Mouse (Mus musculus) kidney, postnatal 0 days (tissue): ENCODE measurements at regions not wholly inside any gene's neighbourhood (a gene's known extent, or its start where the extent isn't known, plus 50 kb on each side); places are given as distances from the start of the nearest gene placed in this dataset.

Experiments
- ATAC-seq: fragments of 200-750 bp; cut with Nextera tagmentation; replicated peaks from 2 replicates; pipeline ENCODE4 v1.8.0; 2017; ENCODE audit warnings: low read depth, moderate number of reproducible peaks, moderate TSS enrichment, moderate library complexity; ENCODE audit not compliant: low FRiP score
- DNase-seq: peaks from one replicate; pipeline ENCODE4 v3.0.0-alpha.2; 2016; ENCODE audit warnings: low spot score
- H3K27ac ChIP-seq: fragments of 300-500 bp; sonication (generic); 2 replicates; pipeline ENCODE4 v1.5.1; 2014; ENCODE audit warnings: mild to moderate bottlenecking
- H3K27me3 ChIP-seq: fragments of 300-500 bp; sonication (generic); 2 replicates; pipeline ENCODE4 v1.6.1; 2014; ENCODE audit warnings: low read length, mixed read lengths; ENCODE audit not compliant: insufficient read depth
- H3K36me3 ChIP-seq: fragments of 300-500 bp; sonication (generic); 2 replicates; pipeline ENCODE4 v1.6.1; 2014; ENCODE audit warnings: low read length, mixed read lengths; ENCODE audit not compliant: insufficient read depth
- H3K4me1 ChIP-seq: fragments of 300-500 bp; sonication (generic); replicated peaks from 2 replicates; pipeline ENCODE4 v1.6.1; 2014; ENCODE audit warnings: antibody characterized with exemption, low read length, mixed read lengths; ENCODE audit not compliant: insufficient read depth
- H3K4me2 ChIP-seq: fragments of 300-500 bp; sonication (generic); 2 replicates; pipeline ENCODE4 v1.6.1; 2014; ENCODE audit warnings: mild to moderate bottlenecking, low read length, moderate library complexity, mixed read lengths
- H3K4me3 ChIP-seq: fragments of 300-500 bp; sonication (generic); replicated peaks from 2 replicates; pipeline ENCODE4 v1.5.1; 2014; ENCODE audit warnings: low read depth, low read length
- H3K9ac ChIP-seq: fragments of 300-500 bp; sonication (generic); 2 replicates; pipeline ENCODE4 v1.6.1; 2014; ENCODE audit warnings: low read depth, low read length
- H3K9me3 ChIP-seq: fragments of 300-500 bp; sonication (generic); replicated peaks from 2 replicates; pipeline ENCODE4 v1.6.1; 2016; ENCODE audit warnings: low read length, inconsistent platforms, mixed read lengths
- CTCF ChIP-seq: IDR thresholded peaks from 2 replicates; pipeline ENCODE4 v1.5.1; 2016; ENCODE audit warnings: antibody characterized with exemption, low read depth, mild to moderate bottlenecking, moderate library complexity
- WGBS: fragments of 180-500 bp; shearing (Covaris S2); extraction: QIAGEN DNeasy Blood & Tissue Kit; methylation state at CpG from one replicate; pipeline ENCODE4 v1.1.7; 2014; 5-methylcytosine and 5-hydroxymethylcytosine counted together

DNA sequence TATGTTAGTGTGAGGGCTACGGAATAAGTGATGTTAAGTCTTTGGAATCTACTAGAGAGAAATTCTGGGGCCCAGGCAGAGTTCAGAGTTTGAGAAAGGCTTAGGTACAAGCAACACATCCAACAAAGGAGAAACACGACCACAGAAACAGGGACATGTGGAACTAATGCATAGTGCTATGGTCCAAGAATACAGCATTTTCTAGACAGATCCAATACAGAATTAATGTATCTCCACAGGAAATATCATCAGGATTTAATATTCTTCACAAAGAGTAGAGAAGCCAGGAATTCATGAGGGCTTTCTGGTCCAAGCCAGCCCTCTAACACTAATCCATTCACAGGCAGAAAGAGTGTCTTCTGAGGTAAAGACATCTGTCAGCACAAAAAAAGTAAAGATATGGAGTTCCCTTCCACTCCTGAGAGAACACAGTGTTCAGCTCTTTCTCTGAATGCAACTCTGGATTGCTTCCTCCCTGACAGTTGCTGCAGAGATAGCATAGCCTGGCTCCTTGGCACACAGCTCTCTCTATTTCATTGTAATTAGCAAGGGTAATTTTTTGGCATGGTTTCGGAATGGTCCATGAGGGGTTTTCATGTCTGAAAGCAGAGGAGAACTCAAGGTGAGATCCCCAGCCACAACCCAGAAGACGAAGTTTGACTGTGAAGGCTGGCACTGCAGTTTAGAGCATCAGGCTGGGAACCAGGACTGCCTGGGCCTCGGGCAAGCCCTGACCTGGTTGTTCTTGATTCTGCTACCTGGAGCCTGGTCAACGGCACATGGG is 161.1 kb upstream of the Mki67 start:
- no peaks in the 10 kb centered on the region for H3K27me3 ChIP-seq
- no peak overlapping the region for H3K4me3 ChIP-seq
- 85% methylated on average over 6 of the region's 6 CpGs for WGBS
- H3K9me3 ChIP-seq = no peaks in the 10 kb centered on the region
- DNase-seq = no peak
- no peak overlapping the region for H3K9ac ChIP-seq
- no peak for ATAC-seq
- no peak overlapping the region for H3K27ac ChIP-seq
- no peaks in the 10 kb centered on the region for H3K36me3 ChIP-seq
- H3K4me1 ChIP-seq = no peaks in the 10 kb centered on the region
- no peak overlapping the region for H3K4me2 ChIP-seq
- no peak for TF ChIP-seq CTCF

DNA sequence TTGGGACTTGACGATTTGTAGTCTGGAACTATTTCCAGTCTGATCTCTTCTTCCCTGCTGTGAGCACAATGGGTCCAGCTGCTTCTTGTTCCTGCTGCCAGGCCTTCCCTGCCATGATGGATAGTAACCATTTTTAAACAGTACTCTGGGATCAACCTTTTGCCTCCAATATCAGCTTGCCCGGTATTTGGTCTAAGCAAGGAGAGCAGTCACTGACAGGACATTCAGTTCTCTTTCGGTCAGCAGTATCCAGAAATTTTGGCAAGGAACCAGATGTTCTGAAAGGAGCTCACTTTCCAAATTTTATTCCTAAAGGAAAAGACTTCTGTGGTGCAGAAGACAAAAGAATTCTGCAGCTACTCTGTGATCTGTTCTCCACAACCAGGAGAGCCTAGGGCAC is 162.6 kb upstream of the Mki67 start:
- H3K4me1 ChIP-seq = no peaks in the 10 kb centered on the region
- TF ChIP-seq CTCF = no peak
- H3K27ac ChIP-seq = no peak overlapping the region
- no peaks in the 10 kb centered on the region for H3K9me3 ChIP-seq
- 64% methylated on average over 3 of the region's 3 CpGs for WGBS
- H3K36me3 ChIP-seq = no peaks in the 10 kb centered on the region
- H3K4me2 ChIP-seq = no peak overlapping the region
- no peak overlapping the region for H3K9ac ChIP-seq
- DNase-seq (no peak), ATAC-seq (no peak)
- H3K27me3 ChIP-seq = no peaks in the 10 kb centered on the region
- H3K4me3 ChIP-seq = no peak overlapping the region

DNA sequence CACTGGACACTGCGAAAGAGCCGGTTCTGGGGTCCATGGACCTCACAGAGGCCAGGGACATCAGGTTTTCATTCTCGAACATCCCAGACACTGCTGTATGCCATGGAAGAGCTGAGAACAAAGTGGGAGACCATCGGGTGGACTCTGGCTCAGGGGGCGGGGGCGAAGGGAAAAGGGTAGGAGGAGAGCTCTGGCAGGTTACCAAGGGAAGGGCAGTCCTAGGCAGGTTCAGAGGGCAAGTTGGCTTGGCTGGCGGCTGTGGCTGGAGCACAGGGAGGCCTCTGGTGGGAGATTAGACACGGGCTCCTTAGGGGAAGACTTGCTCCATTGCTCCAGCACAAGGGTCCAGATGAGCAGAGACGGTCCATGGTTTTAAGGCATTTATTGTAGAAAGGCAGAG is 164.3 kb upstream of the Mki67 start:
- 86% methylated on average over 9 of the region's 9 CpGs for WGBS
- ATAC-seq (no peak), DNase-seq (no peak)
- H3K4me1 ChIP-seq = no peaks in the 10 kb centered on the region
- no peak overlapping the region for H3K4me2 ChIP-seq
- H3K36me3 ChIP-seq = no peaks in the 10 kb centered on the region
- H3K4me3 ChIP-seq = no peak overlapping the region
- no peaks in the 10 kb centered on the region for H3K9me3 ChIP-seq
- H3K27ac ChIP-seq = no peak overlapping the region
- H3K27me3 ChIP-seq = no peaks in the 10 kb centered on the region
- H3K9ac ChIP-seq = no peak overlapping the region
- TF ChIP-seq CTCF = no peak

DNA sequence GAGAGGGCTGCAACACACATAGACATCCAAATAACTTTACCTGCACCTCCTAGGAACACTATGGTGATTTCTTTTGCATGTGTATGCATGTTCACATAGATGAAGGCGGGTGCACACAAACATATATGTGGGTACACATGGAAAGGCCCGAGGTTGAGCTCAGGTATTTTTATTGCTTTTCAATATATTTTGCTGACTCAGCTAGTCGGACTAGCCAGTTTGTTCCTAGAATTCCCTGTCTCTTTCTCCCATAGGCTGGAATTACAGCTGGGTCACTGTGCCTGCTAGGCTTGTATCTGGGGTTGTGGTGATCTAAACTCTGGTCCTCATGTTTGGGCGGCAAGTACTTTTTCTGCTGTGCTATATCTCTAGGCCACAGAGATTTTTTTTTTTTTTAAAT is 166.1 kb upstream of the Mki67 start:
- H3K9me3 ChIP-seq = no peaks in the 10 kb centered on the region
- DNase-seq = no peak
- no peak overlapping the region for H3K9ac ChIP-seq
- no peaks in the 10 kb centered on the region for H3K4me1 ChIP-seq
- no peak overlapping the region for H3K27ac ChIP-seq
- WGBS = 94% methylated on average over 4 of the region's 4 CpGs
- no peak overlapping the region for H3K4me2 ChIP-seq
- H3K4me3 ChIP-seq = no peak overlapping the region
- H3K27me3 ChIP-seq = no peaks in the 10 kb centered on the region
- no peak for ATAC-seq
- H3K36me3 ChIP-seq = no peaks in the 10 kb centered on the region
- no peak for TF ChIP-seq CTCF

DNA sequence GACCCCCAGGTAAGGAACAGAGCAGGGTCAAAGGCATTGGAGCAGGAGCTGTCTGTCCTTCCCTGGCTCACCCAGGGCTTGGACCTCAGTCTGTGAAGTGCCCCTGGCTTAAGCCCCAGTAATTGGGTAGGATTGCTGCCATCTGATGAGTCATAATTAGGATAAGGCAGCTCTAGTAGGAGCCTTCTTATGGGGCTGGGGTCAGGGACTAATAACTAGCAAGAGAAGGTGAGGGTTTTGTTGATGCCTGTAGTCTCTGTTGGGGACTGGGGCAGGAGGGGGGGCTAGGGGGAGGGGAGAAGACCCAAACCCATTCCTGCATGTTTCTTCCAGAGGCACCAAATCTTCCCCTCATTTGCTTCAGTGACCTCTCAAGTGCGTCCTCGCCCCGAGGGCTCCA is 172.4 kb upstream of the Mki67 start:
- Histone ChIP-seq H3K36me3 (no peaks in the 10 kb centered on the region), H3K4me3 (no peak overlapping the region), H3K9ac (no peak overlapping the region), H3K4me1 (0 out of 2 replicates have a peak, but pooled peaks cover 5% of the 10 kb centered on the region), H3K27me3 (no peaks in the 10 kb centered on the region), H3K27ac (no peak overlapping the region), H3K9me3 (no peaks in the 10 kb centered on the region), H3K4me2 (peak overlapping the region; percentile 39)
- TF ChIP-seq CTCF = no peak
- ATAC-seq (no peak), DNase-seq (no peak)
- WGBS = 18% methylated on average over 3 of the region's 3 CpGs

DNA sequence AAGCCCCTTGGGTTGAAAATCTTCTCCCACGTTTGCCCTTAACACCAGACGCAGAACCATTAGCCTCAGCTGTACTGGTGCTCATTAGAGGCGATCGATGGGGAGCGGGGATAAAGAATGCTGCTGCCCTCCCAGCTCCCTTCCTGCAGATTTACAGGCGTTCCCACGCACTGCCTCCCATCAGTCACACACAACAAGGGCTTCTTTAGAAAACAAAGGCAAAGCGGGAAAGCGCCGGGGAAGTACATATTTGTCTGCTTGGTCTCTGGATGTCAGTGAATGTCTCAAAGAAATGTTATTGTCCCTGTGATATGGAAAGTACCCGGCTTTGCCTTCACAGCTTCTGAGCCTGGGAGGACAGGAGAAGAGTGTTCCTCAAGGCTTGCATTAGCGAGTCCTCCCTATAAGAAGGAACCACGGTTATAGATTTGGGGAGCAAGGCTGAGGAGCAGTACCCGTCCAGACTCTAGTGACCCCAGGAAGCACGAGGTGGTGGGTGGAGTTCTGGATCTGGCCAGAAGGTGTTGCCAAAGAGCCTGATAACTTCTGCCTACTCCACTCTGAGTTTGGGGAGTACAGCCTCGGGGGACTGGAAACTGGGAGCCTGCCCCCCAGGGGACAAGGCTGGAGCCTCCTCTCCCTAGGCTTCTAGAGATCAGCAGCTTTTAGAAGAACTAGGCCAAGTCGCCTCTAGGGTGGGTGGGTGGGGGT is 173.0 kb upstream of the Mki67 start:
- no peaks in the 10 kb centered on the region for H3K9me3 ChIP-seq
- H3K27me3 ChIP-seq = no peaks in the 10 kb centered on the region
- H3K4me2 ChIP-seq = peak overlapping the region; percentile 39
- no peak overlapping the region for H3K27ac ChIP-seq
- H3K4me3 ChIP-seq = no peak overlapping the region
- peak; percentile 70 for TF ChIP-seq CTCF
- WGBS = 9% methylated on average over 17 of the region's 17 CpGs
- no peak for ATAC-seq
- DNase-seq = peak; percentile 77
- no peak overlapping the region for H3K9ac ChIP-seq
- H3K36me3 ChIP-seq = no peaks in the 10 kb centered on the region
- H3K4me1 ChIP-seq = 0 out of 2 replicates have a peak, but pooled peaks cover 5% of the 10 kb centered on the region
